Mouse (Mus musculus): Measurements from ENCODE around the gene Tubb1. TPM values are rescaled to one million over a fixed set of nuclear protein-coding genes. Genes with fewer than 3 reads are reported as not detected.

The Tubb1 gene
- polyA plus RNA-seq, 1 experiment: 58.7 TPM

DNA sequence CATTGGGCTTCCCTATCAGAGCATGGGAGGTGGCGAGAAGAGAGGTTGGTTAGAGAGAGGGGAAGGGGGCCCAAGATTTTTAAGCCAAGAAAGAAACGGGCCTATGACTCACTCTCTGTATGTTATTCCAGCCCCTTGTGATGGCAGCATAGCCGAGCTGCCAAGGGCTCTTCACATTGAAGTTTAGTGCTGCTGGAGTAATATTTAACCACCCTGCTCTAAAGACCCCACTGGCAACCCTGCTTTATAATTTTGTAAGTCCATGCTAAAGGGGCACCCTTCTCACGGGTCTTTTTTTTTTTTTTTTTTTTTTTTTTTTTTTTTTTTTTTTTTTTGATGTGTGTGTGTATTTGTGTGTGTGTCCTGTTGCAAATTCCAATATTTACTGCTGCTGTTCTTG is 8.6 kb upstream of the Tubb1 start:
- Histone ChIP-seq H3K4me3 (ENCODE audit: extremely low read depth, insufficient read depth, insufficient read length) (no peak overlapping the region), H3K36me3 (ENCODE audit: control insufficient read depth, insufficient read depth, low read length) (no peaks in the 10 kb centered on the region), H3K4me1 (ENCODE audit: control insufficient read depth, insufficient read depth, insufficient read length) (peaks cover 16% of the 10 kb centered on the region; the same call in 1 of the 2 replicates), H3K27ac (ENCODE audit: insufficient read depth, low read length) (no peak overlapping the region), H3K27me3 (ENCODE audit: control insufficient read depth, insufficient read depth, low read length) (no peaks in the 10 kb centered on the region)
- 70% methylated on average over 4 of the region's 4 CpGs for WGBS
- no peak for TF ChIP-seq CTCF (IDR thresholded peaks at IDR 0.05; ENCODE audit: extremely low read depth, insufficient read depth, insufficient read length, insufficient replicate concordance)
- no peak for TF ChIP-seq POLR2A (IDR thresholded peaks at IDR 0.05; ENCODE audit: low read depth, low read length)
- no peak for DNase-seq (ENCODE audit: low read depth in 1 of 2, low spot score in 2 of 2)

DNA sequence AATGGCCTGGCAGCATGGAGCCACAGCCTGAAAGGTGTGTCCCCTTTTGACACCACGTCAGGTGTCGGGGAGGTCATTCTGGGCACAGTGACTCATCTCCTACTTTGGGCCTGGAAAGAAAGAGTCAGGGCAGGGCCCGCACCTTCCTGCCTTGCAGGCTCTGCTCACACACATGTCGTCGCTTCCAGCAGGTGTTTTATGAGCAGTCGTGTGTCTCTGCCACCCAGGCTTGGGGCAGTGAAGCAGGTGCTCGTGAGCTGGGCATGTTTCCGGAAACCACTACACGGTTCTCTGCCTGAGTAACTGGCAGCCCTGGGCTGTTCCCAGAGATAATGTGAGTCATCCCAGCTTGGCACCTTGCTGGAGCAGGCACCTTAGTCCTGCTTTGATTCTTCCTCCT is 8.0 kb upstream of the Tubb1 start:
- Histone ChIP-seq H3K36me3 (ENCODE audit: control insufficient read depth, insufficient read depth, low read length) (no peaks in the 10 kb centered on the region), H3K27ac (ENCODE audit: insufficient read depth, low read length) (peak overlapping the region; percentile 4; the same call in 1 of the 2 replicates), H3K4me3 (ENCODE audit: extremely low read depth, insufficient read depth, insufficient read length) (no peak overlapping the region), H3K4me1 (ENCODE audit: control insufficient read depth, insufficient read depth, insufficient read length) (peaks cover 14% of the 10 kb centered on the region; the same call in 1 of the 2 replicates), H3K27me3 (ENCODE audit: control insufficient read depth, insufficient read depth, low read length) (no peaks in the 10 kb centered on the region)
- WGBS: 64% methylated on average over 9 of the region's 9 CpGs
- DNase-seq (ENCODE audit: low read depth in 1 of 2, low spot score in 2 of 2): peak in 1 of 2 experiments; percentile 42
- no peak for TF ChIP-seq CTCF (IDR thresholded peaks at IDR 0.05; ENCODE audit: extremely low read depth, insufficient read depth, insufficient read length, insufficient replicate concordance)
- no peak for TF ChIP-seq POLR2A (IDR thresholded peaks at IDR 0.05; ENCODE audit: low read depth, low read length)

DNA sequence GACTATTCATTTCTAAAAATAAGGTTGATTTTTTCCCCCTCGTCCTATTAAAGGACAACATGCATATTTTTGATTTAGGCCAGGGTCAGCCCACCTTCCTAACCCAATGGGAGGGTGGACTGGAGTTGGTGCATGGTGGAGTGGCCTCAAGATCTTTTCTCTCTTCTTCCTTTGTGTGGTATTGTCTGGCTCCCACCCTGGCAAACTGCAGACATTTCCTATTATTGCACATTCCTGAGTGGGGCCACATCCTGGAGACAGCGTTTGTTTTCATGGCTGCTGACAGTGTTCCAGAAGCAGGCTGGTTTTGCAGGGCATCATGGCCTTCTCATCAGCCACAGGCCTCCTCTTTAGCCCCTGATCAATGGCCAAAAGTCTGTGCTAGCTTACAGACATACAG is 7.4 kb upstream of the Tubb1 start:
- peaks cover 10% of the 10 kb centered on the region; the same call in 1 of the 2 replicates for H3K4me1 ChIP-seq (ENCODE audit: control insufficient read depth, insufficient read depth, insufficient read length)
- no peak overlapping the region for H3K4me3 ChIP-seq (ENCODE audit: extremely low read depth, insufficient read depth, insufficient read length)
- no peak for TF ChIP-seq POLR2A (IDR thresholded peaks at IDR 0.05; ENCODE audit: low read depth, low read length)
- TF ChIP-seq CTCF (IDR thresholded peaks at IDR 0.05; ENCODE audit: extremely low read depth, insufficient read depth, insufficient read length, insufficient replicate concordance): no peak
- 68% methylated on average over 2 of the region's 2 CpGs for WGBS
- no peak overlapping the region for H3K27ac ChIP-seq (ENCODE audit: insufficient read depth, low read length)
- H3K36me3 ChIP-seq (ENCODE audit: control insufficient read depth, insufficient read depth, low read length): no peaks in the 10 kb centered on the region
- DNase-seq (ENCODE audit: low read depth in 1 of 2, low spot score in 2 of 2): no peak
- H3K27me3 ChIP-seq (ENCODE audit: control insufficient read depth, insufficient read depth, low read length): no peaks in the 10 kb centered on the region

DNA sequence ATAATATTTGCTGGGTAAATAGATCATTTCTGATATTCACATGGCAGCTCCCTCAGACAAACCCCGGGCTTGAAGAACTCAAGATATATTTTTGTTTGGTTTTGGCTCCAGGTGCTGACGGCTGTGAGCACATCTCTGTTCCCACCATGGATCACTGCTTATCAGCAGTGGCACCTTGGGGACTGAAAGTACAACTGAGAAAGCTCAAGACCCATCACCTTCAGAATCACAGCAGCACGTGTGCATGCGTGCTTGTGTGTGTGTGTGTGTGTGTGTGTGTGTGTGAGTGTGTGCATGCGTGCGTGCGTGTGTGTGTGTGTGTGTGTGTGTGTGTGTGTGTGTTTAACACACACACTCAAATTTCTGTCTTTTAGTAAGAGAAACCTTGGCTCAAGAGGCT is 6.1 kb upstream of the Tubb1 start:
- H3K36me3 ChIP-seq (ENCODE audit: control insufficient read depth, insufficient read depth, low read length): no peaks in the 10 kb centered on the region
- no peak overlapping the region for H3K27ac ChIP-seq (ENCODE audit: insufficient read depth, low read length)
- DNase-seq (ENCODE audit: low read depth in 1 of 2, low spot score in 2 of 2): no peak
- 78% methylated on average over 7 of the region's 7 CpGs for WGBS
- H3K27me3 ChIP-seq (ENCODE audit: control insufficient read depth, insufficient read depth, low read length): no peaks in the 10 kb centered on the region
- H3K4me1 ChIP-seq (ENCODE audit: control insufficient read depth, insufficient read depth, insufficient read length): peaks cover 8% of the 10 kb centered on the region; the same call in 1 of the 2 replicates
- TF ChIP-seq CTCF (IDR thresholded peaks at IDR 0.05; ENCODE audit: extremely low read depth, insufficient read depth, insufficient read length, insufficient replicate concordance) (no peak), POLR2A (IDR thresholded peaks at IDR 0.05; ENCODE audit: low read depth, low read length) (no peak)
- no peak overlapping the region for H3K4me3 ChIP-seq (ENCODE audit: extremely low read depth, insufficient read depth, insufficient read length)

DNA sequence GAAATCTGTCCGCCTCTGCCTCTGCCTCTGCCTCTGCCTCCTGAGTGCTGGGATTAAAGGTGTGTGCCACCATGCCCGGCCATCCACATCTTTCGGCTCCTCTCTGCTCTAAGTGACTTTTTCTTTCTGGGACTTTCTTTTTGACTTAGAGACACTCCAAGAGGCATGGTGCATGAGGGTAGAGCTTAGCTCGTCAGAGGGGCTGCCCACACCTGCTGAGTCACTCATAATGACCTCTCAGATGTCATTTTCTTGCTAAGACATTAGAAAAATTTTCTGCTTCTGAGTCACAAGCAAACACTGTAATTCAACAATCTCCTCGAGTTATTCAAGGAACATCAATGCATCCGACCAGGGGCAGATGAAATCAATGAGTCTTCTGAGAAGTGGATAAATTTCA is 5.5 kb upstream of the Tubb1 start:
- 80% methylated on average over 6 of the region's 6 CpGs for WGBS

DNA sequence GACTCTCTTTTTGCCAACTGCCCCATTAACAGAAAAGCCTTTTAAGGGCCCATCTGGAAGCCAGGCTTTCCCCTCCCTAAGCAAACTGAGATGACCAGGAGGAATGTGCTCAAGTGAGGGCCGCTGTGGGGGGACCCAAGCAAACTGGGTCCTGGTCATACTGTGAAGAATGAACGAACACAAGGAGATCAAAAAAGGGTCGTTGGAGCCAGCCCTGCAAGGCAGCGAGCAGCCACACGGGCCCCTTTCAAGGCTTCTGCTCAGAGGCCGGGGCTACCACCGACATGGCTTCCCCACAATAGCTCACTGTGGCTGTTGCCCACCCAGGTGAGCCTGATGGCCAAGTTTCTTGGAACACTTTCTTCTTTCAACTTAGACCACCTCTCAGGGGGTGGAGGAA is 4.0 kb upstream of the Tubb1 start:
- no peaks in the 10 kb centered on the region for H3K4me1 ChIP-seq (ENCODE audit: control insufficient read depth, insufficient read depth, insufficient read length)

More for the DNA sequence above, 5.5 kb upstream of the Tubb1 start:
- H3K27ac ChIP-seq (ENCODE audit: insufficient read depth, low read length): no peak overlapping the region
- H3K27me3 ChIP-seq (ENCODE audit: control insufficient read depth, insufficient read depth, low read length): no peaks in the 10 kb centered on the region
- H3K4me1 ChIP-seq (ENCODE audit: control insufficient read depth, insufficient read depth, insufficient read length): peaks cover 2% of the 10 kb centered on the region; the same call in 1 of the 2 replicates
- H3K36me3 ChIP-seq (ENCODE audit: control insufficient read depth, insufficient read depth, low read length): no peaks in the 10 kb centered on the region
- TF ChIP-seq CTCF (IDR thresholded peaks at IDR 0.05; ENCODE audit: extremely low read depth, insufficient read depth, insufficient read length, insufficient replicate concordance): no peak
- TF ChIP-seq POLR2A (IDR thresholded peaks at IDR 0.05; ENCODE audit: low read depth, low read length): no peak
- DNase-seq (ENCODE audit: low read depth in 1 of 2, low spot score in 2 of 2): no peak
- H3K4me3 ChIP-seq (ENCODE audit: extremely low read depth, insufficient read depth, insufficient read length): no peak overlapping the region

DNA sequence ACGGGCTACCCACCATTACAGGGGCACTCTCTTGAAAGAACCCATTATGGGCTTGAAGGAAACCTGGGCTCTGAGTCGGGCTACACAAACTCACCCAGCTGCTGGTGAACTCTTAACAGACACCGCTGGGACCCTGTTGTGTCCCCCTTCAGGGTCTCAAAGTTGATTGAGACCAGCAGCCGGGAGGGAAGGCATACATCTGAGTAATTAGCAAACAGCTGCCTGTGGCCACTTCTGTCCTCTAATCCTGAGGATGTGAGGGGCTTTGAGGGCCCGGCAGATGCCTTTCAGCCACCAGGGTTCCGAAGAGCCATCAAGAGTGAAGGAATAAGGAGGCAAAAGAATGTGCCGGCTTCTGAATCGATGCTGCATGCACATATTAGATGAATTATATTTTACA is 3.6 kb upstream of the Tubb1 start:
- no peak for TF ChIP-seq POLR2A (IDR thresholded peaks at IDR 0.05; ENCODE audit: low read depth, low read length)
- no peak for TF ChIP-seq CTCF (IDR thresholded peaks at IDR 0.05; ENCODE audit: extremely low read depth, insufficient read depth, insufficient read length, insufficient replicate concordance)
- no peak for DNase-seq (ENCODE audit: low read depth in 1 of 2, low spot score in 2 of 2)
- Histone ChIP-seq H3K4me1 (ENCODE audit: control insufficient read depth, insufficient read depth, insufficient read length) (no peaks in the 10 kb centered on the region), H3K36me3 (ENCODE audit: control insufficient read depth, insufficient read depth, low read length) (no peaks in the 10 kb centered on the region), H3K4me3 (ENCODE audit: extremely low read depth, insufficient read depth, insufficient read length) (no peak overlapping the region), H3K27me3 (ENCODE audit: control insufficient read depth, insufficient read depth, low read length) (no peaks in the 10 kb centered on the region), H3K27ac (ENCODE audit: insufficient read depth, low read length) (no peak overlapping the region)
- 89% methylated on average over 8 of the region's 8 CpGs for WGBS

More for the DNA sequence above, 4.0 kb upstream of the Tubb1 start:
- H3K4me3 ChIP-seq (ENCODE audit: extremely low read depth, insufficient read depth, insufficient read length): no peak overlapping the region
- no peaks in the 10 kb centered on the region for H3K27me3 ChIP-seq (ENCODE audit: control insufficient read depth, insufficient read depth, low read length)
- no peak for DNase-seq (ENCODE audit: low read depth in 1 of 2, low spot score in 2 of 2)
- no peak for TF ChIP-seq CTCF (IDR thresholded peaks at IDR 0.05; ENCODE audit: extremely low read depth, insufficient read depth, insufficient read length, insufficient replicate concordance)
- no peak for TF ChIP-seq POLR2A (IDR thresholded peaks at IDR 0.05; ENCODE audit: low read depth, low read length)
- H3K27ac ChIP-seq (ENCODE audit: insufficient read depth, low read length): no peak overlapping the region
- WGBS: 83% methylated on average over 7 of the region's 7 CpGs
- H3K36me3 ChIP-seq (ENCODE audit: control insufficient read depth, insufficient read depth, low read length): no peaks in the 10 kb centered on the region
